ENCODE assay signal across 9 mouse cellular contexts in the genomic region with DNA sequence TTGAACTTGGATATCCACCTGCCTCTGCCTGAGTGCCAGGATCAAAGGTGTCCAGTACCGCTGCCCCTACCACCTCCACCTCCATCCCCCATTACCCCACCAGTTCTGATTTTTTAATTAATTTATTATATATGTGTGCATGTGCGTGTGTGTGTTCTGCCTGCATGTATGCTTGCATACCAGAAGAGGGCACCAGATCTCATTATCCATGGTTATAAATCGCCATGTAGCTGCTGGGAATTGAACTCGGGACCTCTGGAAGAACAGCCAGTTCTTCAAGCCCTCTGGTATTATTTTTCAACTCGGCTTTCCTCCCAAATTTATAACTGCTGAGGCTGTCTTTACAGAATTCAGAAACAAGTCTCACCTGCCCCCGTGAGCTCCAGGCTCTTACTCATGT. TPM values are rescaled to one million over a fixed set of nuclear protein-coding genes. Genes with fewer than 3 reads are reported as not detected.
DNase-seq lines count a peak whose midpoint lies in the region; ATAC-seq and TF ChIP-seq lines count a peak whose summit lies in the region.
"Had no signal": no experiment of that assay in that cellular context is flagged by ENCODE, and none has a peak within 500 bp of the region (broad histone marks: within the 10 kb centered on the region; RNA-seq: fewer than 3 reads in every experiment).

No protein-coding gene starts in this region.

- peaks cover 10% of the 10 kb centered on the region; the same call in 1 of the 2 replicates for H3K4me1 ChIP-seq in heart, embryonic 10.5 days
- peaks cover 0 to 32% of the 10 kb centered on the region in 2 experiments; a peak in 3 of 4 replicates for H3K4me1 ChIP-seq in CH12.LX (ENCODE audit: control insufficient read depth in 1 of 2, insufficient read depth in 2 of 2)
- peaks cover 12% of the 10 kb centered on the region for H3K4me1 ChIP-seq in forebrain, embryonic 12.5 days
- peaks cover 9% of the 10 kb centered on the region in 2 experiments for H3K4me1 ChIP-seq in liver, embryonic 14.5 days (replicated peaks; ENCODE audit: control insufficient read depth in 2 of 2, insufficient read depth in 2 of 2, low read length in 1 of 2)

- DNase-seq in heart, embryonic 10.5 days (ENCODE audit: low spot score), result no peak
- no peak for DNase-seq in heart, adult 9 months (ENCODE audit: low spot score in 2 of 2)
- peak; percentile 32 for DNase-seq in CH12.LX (ENCODE audit: extremely low read depth)
- no peak for DNase-seq in liver, embryonic 14.5 days (ENCODE audit: low read depth in 3 of 3, low spot score in 3 of 3)
- DNase-seq in embryo, embryonic 10.5 days (ENCODE audit: low spot score), result no peak
- DNase-seq in spleen, postnatal 10 days (ENCODE audit: low spot score in 2 of 2), result no peak
- no peak for DNase-seq in Muller cell, postnatal 12 days (ENCODE audit: inconsistent ontology term)
- DNase-seq: kidney, postnatal 10 days had no signal

- H3K27ac ChIP-seq in heart, embryonic 10.5 days, result peak overlapping the region; percentile 94; the same call in 1 of the 2 replicates
- no peak overlapping the region for H3K27ac ChIP-seq in CH12.LX (ENCODE audit: insufficient read depth, low read depth)
- no peak overlapping the region for H3K27ac ChIP-seq in forebrain, embryonic 12.5 days
- no peak overlapping the region for H3K27ac ChIP-seq in liver, embryonic 14.5 days

- H3K4me2 ChIP-seq in CH12.LX (ENCODE audit: insufficient read depth, low read depth, poor library complexity, severe bottlenecking), result peak overlapping the region; percentile 89
- H3K4me2 ChIP-seq in forebrain, embryonic 12.5 days, result peak overlapping the region; percentile 82
- peak overlapping the region; percentile 86 for H3K4me2 ChIP-seq in liver, embryonic 14.5 days (ENCODE audit: low read depth)

- 0 out of 2 replicates have a peak, but pooled peaks have one; percentile 20 for TF ChIP-seq POLR2A in CH12.LX (IDR thresholded peaks at IDR 0.05; ENCODE audit: low read depth, low read length)

- peak overlapping the region; percentile 86 for H3K4me3 ChIP-seq in heart, embryonic 10.5 days
- H3K4me3 ChIP-seq in CH12.LX (replicated peaks in 1 of 3; ENCODE audit: low read depth in 2 of 3, low read length in 2 of 3, poor library complexity in 1 of 3), result peak overlapping the region; percentile 87 to 90 (median 89)
- peak overlapping the region; percentile 85 for H3K4me3 ChIP-seq in forebrain, embryonic 12.5 days (replicated peaks)
- H3K4me3 ChIP-seq in liver, embryonic 14.5 days (ENCODE audit: insufficient read depth in 1 of 2, low read depth in 2 of 2, low read length in 2 of 2), result peak overlapping the region; percentile 73 to 80

- peak overlapping the region; percentile 88; the same call in 1 of the 2 replicates for H3K9ac ChIP-seq in CH12.LX (ENCODE audit: insufficient read depth, low read depth)
- no peak overlapping the region for H3K9ac ChIP-seq in forebrain, embryonic 12.5 days
- peak overlapping the region; percentile 63 for H3K9ac ChIP-seq in liver, embryonic 14.5 days (replicated peaks)

- H3K79me2 ChIP-seq in CH12.LX (replicated peaks; ENCODE audit: control insufficient read depth, extremely low read depth, insufficient read depth, poor library complexity, severe bottlenecking), result peaks cover 27% of the 10 kb centered on the region

- in situ Hi-C loops in CH12.LX (cut with MboI; ENCODE audit: low pct_ligation_motif_present, low pct_unique_long_range_greater_than_20kb, low sequenced_read_pairs), result loop anchor here (10.0 kb wide), 1 partner anchor 154 kb away; no protein-coding TSS in a partner anchor

- TF ChIP-seq EP300 in CH12.LX (IDR thresholded peaks at IDR 0.05; ENCODE audit: low read length), result no peak
- no peak for TF ChIP-seq EP300 in liver, embryonic 14.5 days (IDR thresholded peaks at IDR 0.05; ENCODE audit: low read depth)

- peaks cover 39% of the 10 kb centered on the region for H3K36me3 ChIP-seq in heart, embryonic 10.5 days
- H3K36me3 ChIP-seq in CH12.LX (replicated peaks in 1 of 2; ENCODE audit: control insufficient read depth in 1 of 2, insufficient read depth in 1 of 2, low read length in 1 of 2), result peaks cover 40 to 46% of the 10 kb centered on the region in 2 experiments
- H3K36me3 ChIP-seq in forebrain, embryonic 12.5 days (replicated peaks), result peaks cover 44% of the 10 kb centered on the region
- H3K36me3 ChIP-seq in liver, embryonic 14.5 days (replicated peaks; ENCODE audit: control insufficient read depth, insufficient read depth, low read depth), result peaks cover 17% of the 10 kb centered on the region

- dilution Hi-C loops in CH12.LX (cut with MboI; ENCODE audit: extremely low pct_ligation_motif_present, extremely low pct_unique_long_range_greater_than_20kb, low sequenced_read_pairs), result no loop called here

- TF ChIP-seq CTCF in CH12.LX (conservative IDR thresholded peaks at IDR 0.05 in 1 of 2, IDR thresholded peaks at IDR 0.05 in 1 of 2; ENCODE audit: low read depth in 2 of 2, low read length in 2 of 2), result peak; percentile 28 to 40; a peak in 3 of 4 replicates
- TF ChIP-seq CTCF in liver, embryonic 14.5 days (IDR thresholded peaks at IDR 0.05; ENCODE audit: low read depth), result peak; percentile 44

- H3K9me3 ChIP-seq in heart, embryonic 10.5 days, result no peaks in the 10 kb centered on the region
- H3K9me3 ChIP-seq in CH12.LX (replicated peaks; ENCODE audit: low read length), result no peaks in the 10 kb centered on the region
- H3K9me3 ChIP-seq in forebrain, embryonic 12.5 days, result no peaks in the 10 kb centered on the region
- H3K9me3 ChIP-seq in liver, embryonic 14.5 days (ENCODE audit: control insufficient read depth, low read length), result no peaks in the 10 kb centered on the region

- 93% methylated on average over 6 of the region's 6 CpGs for whole genome bisulfite sequencing in heart, embryonic 10.5 days
- WGBS in forebrain, embryonic 12.5 days, result 97% methylated on average over 6 of the region's 6 CpGs
- WGBS in liver, embryonic 14.5 days (ENCODE audit: insufficient replicate concordance), result 75% methylated on average over 6 of the region's 6 CpGs

- no peak for ATAC-seq in forebrain, embryonic 12.5 days (ENCODE audit: low FRiP score)
- ATAC-seq in liver, embryonic 14.5 days (ENCODE audit: insufficient read depth), result no peak

- no peaks in the 10 kb centered on the region for H3K27me3 ChIP-seq in heart, embryonic 10.5 days (ENCODE audit: insufficient read depth, poor library complexity, severe bottlenecking)
- no peaks in the 10 kb centered on the region for H3K27me3 ChIP-seq in CH12.LX (replicated peaks)
- H3K27me3 ChIP-seq in forebrain, embryonic 12.5 days, result no peaks in the 10 kb centered on the region
- no peaks in the 10 kb centered on the region for H3K27me3 ChIP-seq in liver, embryonic 14.5 days (ENCODE audit: control insufficient read depth, insufficient read depth, low read length)

- TF ChIP-seq RAD21 in CH12.LX (IDR thresholded peaks at IDR 0.05; ENCODE audit: low read depth, low read length), result no peak; the same call in 1 of the 2 replicates

TF ChIP-seq in CH12.LX, 34 proteins besides CTCF, POLR2A, EP300 and RAD21:
- TF ChIP-seq MAFK (IDR thresholded peaks at IDR 0.05; ENCODE audit: insufficient replicate concordance, low read length) (no peak), SIN3A (IDR thresholded peaks at IDR 0.05; ENCODE audit: low read length) (no peak), ETS1 (conservative IDR thresholded peaks at IDR 0.05; ENCODE audit: low read depth, low read length) (no peak), PAX5 (IDR thresholded peaks at IDR 0.05; ENCODE audit: low read length) (no peak), NELFE (IDR thresholded peaks at IDR 0.05; ENCODE audit: low read depth, low read length) (no peak), ELF1 (IDR thresholded peaks at IDR 0.05; ENCODE audit: low read depth, low read length) (no peak), ZNF384 (IDR thresholded peaks at IDR 0.05; ENCODE audit: low read depth, low read length) (no peak), ZC3H11A (IDR thresholded peaks at IDR 0.05; ENCODE audit: low read depth, low read length) (no peak), GABPA (IDR thresholded peaks at IDR 0.05; ENCODE audit: insufficient replicate concordance, low read depth, low read length) (no peak), ZKSCAN1 (IDR thresholded peaks at IDR 0.05; ENCODE audit: borderline replicate concordance, low read depth, low read length) (no peak), POLR2AphosphoS2 (IDR thresholded peaks at IDR 0.05; ENCODE audit: low read depth, low read length) (no peak), RCOR1 (conservative IDR thresholded peaks at IDR 0.05; ENCODE audit: low read depth, low read length) (no peak)

RNA-seq across cellular contexts. Expression of a gene that starts 8.8 kb away (rescaled TPM):
- 38.2 and 49.3 TPM in 2 replicates for polyA plus RNA-seq in heart, embryonic 10.5 days (2016; fragmentation: Nextera tagmentation; extraction: Ambion mirVana)
- 56.2 and 72.4 TPM in 2 replicates for total RNA-seq in CH12.LX (2012; rRNA removed)
- 48.3 and 49.0 TPM in 2 replicates for total RNA-seq in CH12.LX (2014; rRNA removed)
- polyA plus RNA-seq in CH12.LX (2012; ENCODE audit: insufficient read length, low read depth), result 51.4 and 61.7 TPM in 2 replicates
- polyA plus RNA-seq in forebrain, embryonic 12.5 days (2016; fragmentation: Nextera tagmentation; extraction: Ambion mirVana), result 43.2 and 45.6 TPM in 2 replicates
- polyA plus RNA-seq in liver, embryonic 14.5 days (2012; rRNA removed), result 13.7 and 14.1 TPM in 2 replicates
- polyA plus RNA-seq in liver, embryonic 14.5 days (2014; fragmentation: Nextera tagmentation; extraction: Ambion mirVana), result 20.8 and 21.1 TPM in 2 replicates

RNA-seq across cellular contexts. Expression of a gene that starts 9.0 kb away (rescaled TPM):
- polyA plus RNA-seq in heart, embryonic 10.5 days (2016; fragmentation: Nextera tagmentation; extraction: Ambion mirVana), result 392 and 480 TPM in 2 replicates
- total RNA-seq in CH12.LX (2012; rRNA removed) (357 and 409 TPM in 2 replicates), CH12.LX (2014; rRNA removed) (298 and 303 TPM in 2 replicates)
- polyA plus RNA-seq in CH12.LX (2012; ENCODE audit: insufficient read length, low read depth), result 272 and 292 TPM in 2 replicates
- 248 TPM in 2 replicates for polyA plus RNA-seq in forebrain, embryonic 12.5 days (2016; fragmentation: Nextera tagmentation; extraction: Ambion mirVana)
- 37.5 and 65.5 TPM in 2 replicates for polyA plus RNA-seq in liver, embryonic 14.5 days (2012; rRNA removed)
- polyA plus RNA-seq in liver, embryonic 14.5 days (2014; fragmentation: Nextera tagmentation; extraction: Ambion mirVana), result 189 and 194 TPM in 2 replicates

RNA-seq across cellular contexts. Expression of a gene that starts 53.6 kb away (rescaled TPM):
- polyA plus RNA-seq in heart, embryonic 10.5 days (2016; fragmentation: Nextera tagmentation; extraction: Ambion mirVana), result 20.9 and 21.9 TPM in 2 replicates
- total RNA-seq in CH12.LX (2012; rRNA removed) (20.5 TPM in 2 replicates), CH12.LX (2014; rRNA removed) (22.3 and 25.7 TPM in 2 replicates)
- polyA plus RNA-seq in CH12.LX (2012; ENCODE audit: insufficient read length, low read depth), result 15.1 and 16.7 TPM in 2 replicates
- 30.6 and 31.3 TPM in 2 replicates for polyA plus RNA-seq in forebrain, embryonic 12.5 days (2016; fragmentation: Nextera tagmentation; extraction: Ambion mirVana)
- 5.5 and 7.0 TPM in 2 replicates for polyA plus RNA-seq in liver, embryonic 14.5 days (2012; rRNA removed)
- polyA plus RNA-seq in liver, embryonic 14.5 days (2014; fragmentation: Nextera tagmentation; extraction: Ambion mirVana), result 10.6 and 11.8 TPM in 2 replicates
